Mouse (Mus musculus) liver, embryonic 14.5 days (tissue): Measurements from ENCODE around the gene Sh3gl3. TPM values are rescaled to one million over a fixed set of nuclear protein-coding genes. Genes with fewer than 3 reads are reported as not detected.

Source experiments
- ATAC-seq: fragments of 200-750 bp; cut with Nextera tagmentation; 2 replicates; pipeline ENCODE4 v1.8.0; 2017; ENCODE audit warnings: moderate number of reproducible peaks, mild to moderate bottlenecking, moderate library complexity; ENCODE audit not compliant: insufficient read depth
- DNase-seq, 3 experiments: peaks; one replicate each; pipeline ENCODE4 v3.0.0-alpha.2; 2012 to 2013; ENCODE audit warnings: low read depth in 3 of 3, low spot score in 3 of 3
- H3K27ac ChIP-seq: fragments of 300-500 bp; sonication (generic); 2 replicates; pipeline ENCODE4 v1.5.1; 2014; ENCODE audit warnings: moderate library complexity, mild to moderate bottlenecking, control low read depth, inconsistent platforms
- H3K27me3 ChIP-seq: fragments of 300-500 bp; sonication (generic); 2 replicates; pipeline ENCODE4 v1.6.1; 2014; ENCODE audit warnings: mild to moderate bottlenecking, low read length, moderate library complexity; ENCODE audit not compliant: control insufficient read depth, insufficient read depth
- H3K36me3 ChIP-seq: fragments of 300-500 bp; sonication (generic); replicated peaks from 2 replicates; pipeline ENCODE4 v1.6.1; 2014; ENCODE audit warnings: low read depth; ENCODE audit not compliant: control insufficient read depth, insufficient read depth
- H3K4me1 ChIP-seq, 2 experiments: fragments of 200-500 bp in 1 of 2; fragments of 300-500 bp in 1 of 2; sonication (generic) in 1 of 2; replicated peaks; 2 replicates each; pipeline ENCODE4 v1.6.1; 2012 to 2014; ENCODE audit warnings: antibody characterized with exemption in 1 of 2, inconsistent platforms in 1 of 2, low read length in 1 of 2; ENCODE audit not compliant: control insufficient read depth in 2 of 2, insufficient read depth in 2 of 2
- H3K4me2 ChIP-seq: fragments of 300-500 bp; sonication (generic); 2 replicates; pipeline ENCODE4 v1.6.1; 2014; ENCODE audit warnings: low read depth, mild to moderate bottlenecking, control low read depth, moderate library complexity
- H3K4me3 ChIP-seq, 2 experiments: fragments of 200-500 bp in 1 of 2; fragments of 300-500 bp in 1 of 2; sonication (generic) in 1 of 2; 2 replicates each; pipeline ENCODE4 v1.5.1; 2012 to 2014; ENCODE audit warnings: low read depth in 2 of 2, low read length in 2 of 2, mild to moderate bottlenecking in 2 of 2, control low read depth in 1 of 2, inconsistent platforms in 1 of 2, moderate library complexity in 1 of 2; ENCODE audit not compliant: insufficient read depth in 1 of 2
- H3K9ac ChIP-seq: fragments of 300-500 bp; sonication (generic); replicated peaks from 2 replicates; pipeline ENCODE4 v1.6.1; 2014; ENCODE audit warnings: mild to moderate bottlenecking, control low read depth, moderate library complexity
- H3K9me3 ChIP-seq: fragments of 300-500 bp; sonication (generic); 2 replicates; pipeline ENCODE4 v1.6.1; 2016; ENCODE audit warnings: low read length, mixed read lengths; ENCODE audit not compliant: control insufficient read depth
- CTCF ChIP-seq: IDR thresholded peaks from 2 replicates; pipeline ENCODE4 v1.5.1; 2016; ENCODE audit warnings: antibody characterized with exemption, low read depth, control low read depth
- EP300 ChIP-seq: IDR thresholded peaks from 2 replicates; pipeline ENCODE4 v1.6.1; 2016; ENCODE audit warnings: antibody characterized with exemption, low read depth
- WGBS: fragments of 180-500 bp; shearing (Covaris S2); extraction: QIAGEN DNeasy Blood & Tissue Kit; methylation state at CpG from one replicate; pipeline ENCODE4 v1.1.7; 2014; ENCODE audit not compliant: insufficient replicate concordance; 5-methylcytosine and 5-hydroxymethylcytosine counted together
- polyA plus RNA-seq, 2 experiments: library from polyadenylated mRNA; depleted of rRNA in 1 of 2; stranded (reverse) in 1 of 2; unstranded in 1 of 2; fragments of >200 nt; fragmentation: Nextera tagmentation in 1 of 2; extraction: Ambion mirVana in 1 of 2; gene quantifications; 2 replicates each; pipeline versions ENCODE4 v1.2.1 to v1.2.3; 2012 to 2014

The Sh3gl3 gene
- polyA plus RNA-seq, 2 experiments: 0.09 to 0.13 TPM

- Histone ChIP-seq H3K9ac (no peak overlapping the region), H3K36me3 (no peaks in the 10 kb centered on the region), H3K4me3 (no peak overlapping the region), H3K27ac (no peak overlapping the region), H3K4me1 (no peaks in the 10 kb centered on the region), H3K4me2 (peak overlapping the region; percentile 59), H3K27me3 (peaks cover 9% of the 10 kb centered on the region), H3K9me3 (no peaks in the 10 kb centered on the region)
- ATAC-seq (no peak), DNase-seq (no peak)
- TF ChIP-seq CTCF: no peak
- TF ChIP-seq EP300: no peak
- 2% methylated on average over 16 of the region's 16 CpGs for WGBS
These were observed 1.7 kb downstream of the Sh3gl3 start for GRCm38 (mm10) chr7:82175327-82175721.

- Histone ChIP-seq H3K9me3 (no peaks in the 10 kb centered on the region), H3K27me3 (peaks cover 9% of the 10 kb centered on the region), H3K27ac (no peak overlapping the region), H3K36me3 (no peaks in the 10 kb centered on the region), H3K9ac (no peak overlapping the region), H3K4me3 (no peak overlapping the region), H3K4me1 (no peaks in the 10 kb centered on the region), H3K4me2 (no peak overlapping the region)
- 36% methylated on average over 3 of the region's 3 CpGs for WGBS
- ATAC-seq (no peak), DNase-seq (no peak)
- TF ChIP-seq EP300 (no peak), CTCF (no peak)
These were observed 2.6 kb downstream of the Sh3gl3 start for GRCm38 (mm10) chr7:82176192-82176591.

- ATAC-seq (no peak), DNase-seq (no peak)
- no peak overlapping the region for H3K9ac ChIP-seq
- H3K9me3 ChIP-seq: no peaks in the 10 kb centered on the region
- H3K27ac ChIP-seq: no peak overlapping the region
- no peaks in the 10 kb centered on the region for H3K4me1 ChIP-seq
- no peak overlapping the region for H3K4me3 ChIP-seq
- no peak overlapping the region for H3K4me2 ChIP-seq
- TF ChIP-seq CTCF (no peak), EP300 (no peak)
- 68% methylated on average over 5 of the region's 5 CpGs for WGBS
- H3K36me3 ChIP-seq: no peaks in the 10 kb centered on the region
- H3K27me3 ChIP-seq: peaks cover 9% of the 10 kb centered on the region
These were observed 3.7 kb downstream of the Sh3gl3 start for GRCm38 (mm10) chr7:82177336-82177735.

- 63% methylated on average over 5 of the region's 5 CpGs for WGBS
- no peak overlapping the region for H3K27ac ChIP-seq
- no peak overlapping the region for H3K4me3 ChIP-seq
- no peak overlapping the region for H3K4me2 ChIP-seq
- no peaks in the 10 kb centered on the region for H3K4me1 ChIP-seq
- H3K36me3 ChIP-seq: no peaks in the 10 kb centered on the region
- DNase-seq (no peak), ATAC-seq (no peak)
- no peaks in the 10 kb centered on the region; the same call in 1 of the 2 replicates for H3K27me3 ChIP-seq
- TF ChIP-seq EP300 (no peak), CTCF (no peak)
- H3K9me3 ChIP-seq: no peaks in the 10 kb centered on the region
- H3K9ac ChIP-seq: no peak overlapping the region
These were observed 7.3 kb downstream of the Sh3gl3 start for GRCm38 (mm10) chr7:82180919-82181318.

- Histone ChIP-seq H3K36me3 (no peaks in the 10 kb centered on the region), H3K4me3 (no peak overlapping the region), H3K27ac (no peak overlapping the region), H3K9me3 (no peaks in the 10 kb centered on the region), H3K9ac (no peak overlapping the region), H3K4me2 (no peak overlapping the region), H3K27me3 (no peaks in the 10 kb centered on the region), H3K4me1 (no peaks in the 10 kb centered on the region)
- 32% methylated on average over 2 of the region's 2 CpGs for WGBS
- ATAC-seq: no peak
- no peak for DNase-seq
- no peak for TF ChIP-seq CTCF
These were observed 9.1 kb downstream of the Sh3gl3 start for GRCm38 (mm10) chr7:82182781-82183180.

GRCm38 (mm10) chr7:82191604-82192003, 18.0 kb downstream of the Sh3gl3 start:
- Histone ChIP-seq H3K27me3 (no peaks in the 10 kb centered on the region), H3K36me3 (no peaks in the 10 kb centered on the region), H3K9ac (no peak overlapping the region), H3K4me3 (no peak overlapping the region), H3K9me3 (no peaks in the 10 kb centered on the region), H3K4me2 (no peak overlapping the region), H3K4me1 (no peaks in the 10 kb centered on the region), H3K27ac (no peak overlapping the region)
- DNase-seq (no peak), ATAC-seq (no peak)
- WGBS: 67% methylated on average over 11 of the region's 11 CpGs
- no peak for TF ChIP-seq CTCF
- no peak for TF ChIP-seq EP300
